Mouse (Mus musculus): ENCODE data around the gene L3mbtl4. TPM values are rescaled to one million over a fixed set of nuclear protein-coding genes. Genes with fewer than 3 reads are reported as not detected.

Gene L3mbtl4
- 1.3 and 1.5 TPM in 2 replicates for polyA plus RNA-seq (2012; rRNA removed)

GRCm38 (mm10) chr17:68273527-68273926, at the start of gene L3mbtl4:
L3mbtl4 (plus strand) TSS chr17:68273797.
- peak in 1 of 2 experiments; percentile 62 for DNase-seq (ENCODE audit: extremely low spot score in 1 of 2, low spot score in 1 of 2)

DNA sequence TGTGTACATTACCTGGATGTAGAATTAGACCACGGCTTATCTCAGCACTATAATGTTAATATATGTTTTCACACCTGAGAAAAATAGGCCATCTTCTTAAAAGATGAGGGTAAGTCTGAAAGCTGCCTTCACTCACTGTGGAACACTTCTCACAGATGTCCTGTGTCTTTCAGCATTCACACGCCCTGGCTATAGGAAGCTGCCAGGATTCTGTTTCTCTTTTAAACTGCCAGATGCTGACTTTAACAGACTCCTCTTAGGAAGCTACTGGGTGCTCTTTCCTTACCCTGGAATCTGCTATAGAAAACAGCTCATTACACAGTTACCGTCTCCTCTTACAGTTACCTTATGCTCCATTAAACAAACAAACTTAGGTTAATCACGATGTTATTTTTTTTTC, 43.1 kb upstream of the L3mbtl4 start:
- DNase-seq (ENCODE audit: extremely low spot score in 1 of 2, low spot score in 1 of 2), result peak; percentile 23 to 42

DNA sequence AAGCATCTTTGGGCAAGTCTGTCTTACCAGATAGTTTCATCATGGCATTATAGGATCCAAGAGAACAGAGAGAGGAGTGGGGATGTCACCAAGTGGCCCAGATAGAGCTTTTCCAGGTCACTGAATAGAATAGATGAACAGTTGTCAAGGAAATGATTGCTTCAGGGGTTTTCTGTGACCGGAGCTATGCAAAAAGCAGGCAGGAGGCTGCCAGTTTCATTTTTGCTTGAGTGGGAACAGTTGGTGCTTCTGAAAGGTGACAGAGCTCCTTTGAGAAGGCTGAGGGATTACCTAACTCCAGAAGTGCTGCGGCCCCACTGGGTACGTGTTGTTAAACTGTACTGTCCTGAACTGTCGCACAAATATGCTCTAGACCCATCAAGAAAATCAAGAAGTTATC, 38.2 kb upstream of the L3mbtl4 start:
- no peak for DNase-seq (ENCODE audit: extremely low spot score in 1 of 2, low spot score in 1 of 2)

GRCm38 (mm10) chr17:68236992-68237391, 36.6 kb upstream of the L3mbtl4 start:
- DNase-seq (ENCODE audit: extremely low spot score in 1 of 2, low spot score in 1 of 2), result no peak

DNA sequence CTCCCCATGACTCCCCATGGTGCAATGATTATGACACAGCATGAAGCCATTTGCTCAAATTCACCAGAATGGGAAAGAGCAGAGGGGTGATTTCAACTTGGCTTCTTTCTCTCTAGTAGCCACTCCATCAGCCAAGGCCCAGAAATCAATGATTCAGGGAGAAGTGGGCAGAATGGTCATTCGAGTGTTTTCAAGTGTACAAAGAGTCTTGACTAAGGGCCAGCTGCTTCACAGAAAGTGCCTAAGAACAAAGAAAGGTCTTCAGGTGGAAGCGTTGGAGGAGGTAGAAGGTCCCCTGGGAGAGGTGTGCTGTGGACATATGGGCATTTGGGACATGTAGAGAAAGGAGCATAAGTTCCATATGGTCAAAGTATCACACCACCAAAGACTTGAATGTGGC, 33.4 kb upstream of the L3mbtl4 start:
- DNase-seq (ENCODE audit: extremely low spot score in 1 of 2, low spot score in 1 of 2), result no peak

DNA sequence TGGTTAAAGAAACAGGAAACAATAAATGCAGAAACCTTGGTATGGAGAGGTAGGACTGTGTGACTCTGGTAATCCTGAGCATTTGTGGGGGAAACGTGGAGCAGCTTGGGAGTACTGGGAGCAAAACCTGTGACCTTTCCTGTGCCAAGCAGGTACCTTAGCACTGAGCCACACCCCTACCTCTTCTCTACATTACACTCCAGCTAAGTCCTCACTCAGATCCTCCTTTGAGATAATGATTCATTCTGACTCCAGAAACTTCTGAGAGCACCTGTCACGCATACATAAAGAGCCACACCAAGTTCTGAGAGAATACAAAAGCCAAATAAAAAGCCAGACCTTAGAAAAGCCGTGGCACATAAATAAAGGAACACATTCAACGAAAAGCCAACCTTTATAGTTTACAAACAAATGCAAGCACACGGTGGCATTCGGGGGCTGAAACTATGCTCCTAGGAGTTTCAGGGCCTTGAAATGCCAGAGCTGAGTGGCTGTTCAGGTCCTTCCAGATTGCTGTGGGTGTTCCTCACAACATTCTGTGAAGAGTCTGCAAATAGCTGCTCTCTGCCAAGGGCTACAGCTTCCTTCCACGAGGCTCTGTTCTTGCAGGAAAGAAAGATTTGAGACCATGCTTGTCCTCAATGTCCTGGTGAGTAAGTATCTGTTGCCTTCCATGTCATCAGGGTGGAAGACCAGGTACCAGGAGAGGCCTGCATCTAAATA, 8.6 kb upstream of the L3mbtl4 start:
- DNase-seq (ENCODE audit: extremely low spot score in 1 of 2, low spot score in 1 of 2), result peak; percentile 32 to 48

GRCm38 (mm10) chr17:68273954-68274353, 357 bp downstream of the L3mbtl4 start:
- DNase-seq (ENCODE audit: extremely low spot score in 1 of 2, low spot score in 1 of 2), result no peak

DNA sequence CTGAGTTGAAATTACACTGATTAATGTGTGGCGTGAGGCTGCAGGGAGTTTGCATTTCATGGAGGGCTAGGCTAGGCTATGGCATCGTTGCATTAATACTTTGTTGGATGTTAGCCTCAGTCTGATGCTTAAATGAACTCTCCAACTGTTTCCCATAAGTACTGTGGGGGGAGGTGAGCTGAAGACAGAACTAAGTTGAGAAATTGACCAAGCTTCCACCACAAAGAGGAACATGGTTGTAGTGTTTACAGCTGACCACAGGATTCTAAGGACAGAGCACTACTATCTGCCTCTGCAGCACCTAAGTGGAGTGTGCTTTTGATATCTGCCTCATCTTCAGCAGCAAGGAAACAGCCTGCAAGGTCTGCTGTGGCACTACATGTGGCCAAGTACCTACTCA, 1.5 kb downstream of the L3mbtl4 start:
- DNase-seq (ENCODE audit: extremely low spot score in 1 of 2, low spot score in 1 of 2), result no peak

DNA sequence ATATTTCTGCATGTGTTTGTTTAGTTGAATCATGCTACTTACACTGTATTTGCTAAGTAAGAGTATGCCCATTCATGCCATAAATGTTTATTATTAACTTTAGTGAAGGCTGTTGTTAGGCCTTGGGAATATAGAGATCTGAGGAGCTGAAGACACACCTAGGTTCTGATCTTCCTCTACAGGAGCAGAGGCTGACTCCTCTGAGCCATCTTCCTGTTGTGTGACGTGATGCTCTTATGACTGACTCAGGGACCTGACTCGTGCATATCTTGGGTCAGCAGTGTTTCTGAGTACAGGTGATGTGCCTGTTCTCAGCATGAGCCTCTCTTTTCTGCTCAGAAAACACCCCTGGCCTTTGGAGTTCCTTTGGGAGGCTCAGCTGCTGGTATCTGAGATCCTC, 7.3 kb downstream of the L3mbtl4 start:
- no peak for DNase-seq (ENCODE audit: extremely low spot score in 1 of 2, low spot score in 1 of 2)

GRCm38 (mm10) chr17:68285119-68285782, 11.7 kb downstream of the L3mbtl4 start:
- peak in 1 of 2 experiments; percentile 58 for DNase-seq (ENCODE audit: extremely low spot score in 1 of 2, low spot score in 1 of 2)

DNA sequence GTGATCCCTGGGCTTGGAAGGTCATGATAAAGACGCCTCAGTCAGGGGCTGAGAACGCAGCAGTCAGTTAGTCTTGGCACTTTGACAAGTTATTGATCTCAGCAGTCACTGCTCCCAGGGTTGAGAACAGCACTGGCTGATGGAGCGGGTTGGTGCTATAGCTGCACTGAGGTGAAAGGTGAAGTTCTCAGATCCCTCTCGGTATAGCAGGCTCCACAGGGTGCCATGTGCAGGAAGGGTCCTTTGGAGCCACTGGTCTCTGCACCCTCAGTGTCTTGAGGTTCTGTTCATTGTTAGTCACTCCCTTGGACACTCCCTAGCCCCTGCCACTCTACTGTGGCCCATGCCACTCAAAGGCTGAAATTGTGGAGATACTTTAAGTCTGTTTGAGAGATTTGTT, 14.5 kb downstream of the L3mbtl4 start:
- no peak for DNase-seq (ENCODE audit: extremely low spot score in 1 of 2, low spot score in 1 of 2)

GRCm38 (mm10) chr17:68288699-68289098, 15.1 kb downstream of the L3mbtl4 start:
- no peak for DNase-seq (ENCODE audit: extremely low spot score in 1 of 2, low spot score in 1 of 2)

- DNase-seq (ENCODE audit: extremely low spot score in 1 of 2, low spot score in 1 of 2), result no peak
Observed at GRCm38 (mm10) chr17:68291713-68292364, 18.2 kb downstream of the L3mbtl4 start.

- no peak for DNase-seq (ENCODE audit: extremely low spot score in 1 of 2, low spot score in 1 of 2)
Observed at GRCm38 (mm10) chr17:68308381-68308780, 34.8 kb downstream of the L3mbtl4 start.

DNA sequence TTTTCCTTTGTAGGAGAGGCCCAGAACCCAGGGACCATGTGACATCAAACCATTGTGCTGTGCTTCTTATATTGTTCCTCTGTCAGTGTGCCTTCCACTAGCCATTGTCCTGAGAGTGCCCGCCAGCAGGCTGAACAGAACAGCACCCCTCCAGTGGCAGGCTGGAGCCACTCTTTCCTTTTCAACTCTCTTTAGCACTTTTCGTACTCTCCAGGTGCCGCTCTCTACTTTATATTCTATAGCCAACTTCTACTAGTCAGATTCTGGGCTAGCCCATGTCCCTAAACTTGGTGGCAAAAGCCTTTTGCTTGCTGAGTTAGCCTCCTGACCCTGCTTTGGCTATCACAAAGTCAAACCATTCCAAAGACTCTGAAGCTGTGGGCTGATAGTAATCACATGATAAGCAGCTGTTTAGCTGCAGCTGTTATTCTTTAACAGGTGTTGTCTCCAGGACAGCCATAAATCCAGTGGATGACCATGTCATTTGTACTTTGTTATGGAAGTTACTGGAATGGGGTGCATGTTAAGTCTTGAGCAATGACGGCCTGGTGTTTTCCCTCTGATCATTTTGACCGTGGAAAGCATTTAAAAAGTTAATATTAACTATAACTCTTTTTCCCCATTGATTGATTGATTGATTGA, 38.8 kb downstream of the L3mbtl4 start:
- no peak for DNase-seq (ENCODE audit: extremely low spot score in 1 of 2, low spot score in 1 of 2)

GRCm38 (mm10) chr17:68320940-68321339, 47.3 kb downstream of the L3mbtl4 start:
- DNase-seq (ENCODE audit: extremely low spot score in 1 of 2, low spot score in 1 of 2), result no peak

- no peak for DNase-seq (ENCODE audit: extremely low spot score in 1 of 2, low spot score in 1 of 2)
Observed at GRCm38 (mm10) chr17:68322607-68323006, 49.0 kb downstream of the L3mbtl4 start.

DNA sequence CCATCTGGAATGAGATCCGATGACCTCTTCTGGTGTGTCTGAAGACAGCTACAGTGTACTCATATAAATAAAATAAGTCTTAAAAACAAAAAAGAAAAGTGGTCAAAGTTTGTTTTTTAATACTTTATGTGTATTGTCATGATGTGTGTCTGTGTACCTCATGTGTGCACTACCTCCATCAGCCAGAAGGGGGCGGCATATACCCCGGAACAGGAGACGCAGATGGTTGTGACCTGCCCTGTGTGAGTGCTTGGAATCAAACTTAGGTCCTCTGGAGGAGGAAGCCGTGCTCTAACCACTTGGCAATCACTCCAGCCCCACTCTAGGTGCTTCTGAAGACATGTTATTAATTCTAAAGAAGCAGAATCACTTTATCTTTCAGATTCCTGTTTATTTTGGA, 58.6 kb downstream of the L3mbtl4 start:
- DNase-seq (ENCODE audit: extremely low spot score in 1 of 2, low spot score in 1 of 2), result no peak

- no peak for DNase-seq (ENCODE audit: extremely low spot score in 1 of 2, low spot score in 1 of 2)
Observed at GRCm38 (mm10) chr17:68333382-68333781, 59.8 kb downstream of the L3mbtl4 start.

- DNase-seq (ENCODE audit: extremely low spot score in 1 of 2, low spot score in 1 of 2), result no peak
Observed at GRCm38 (mm10) chr17:68338917-68339553, 65.4 kb downstream of the L3mbtl4 start.

GRCm38 (mm10) chr17:68357687-68358086, 84.1 kb downstream of the L3mbtl4 start:
- no peak for DNase-seq (ENCODE audit: extremely low spot score in 1 of 2, low spot score in 1 of 2)

All from frontal cortex, adult 2 months (tissue).